Mouse (Mus musculus) intestine, postnatal 0 days (tissue): Measurements from ENCODE around the gene Ggact. TPM values are rescaled to one million over a fixed set of nuclear protein-coding genes. Genes with fewer than 3 reads are reported as not detected.

Experiments
- ATAC-seq: fragments of 200-750 bp; cut with Nextera tagmentation; 2 replicates; pipeline ENCODE4 v1.8.0; 2017; ENCODE audit warnings: mild to moderate bottlenecking, moderate TSS enrichment, moderate library complexity
- H3K27ac ChIP-seq: fragments of 300-500 bp; sonication (generic); 2 replicates; pipeline ENCODE4 v1.5.1; 2014; ENCODE audit warnings: mild to moderate bottlenecking, low read depth, low read length, moderate library complexity
- H3K27me3 ChIP-seq: fragments of 300-500 bp; sonication (generic); replicated peaks from 2 replicates; pipeline ENCODE4 v1.6.1; 2014; ENCODE audit warnings: low read length, mixed read lengths; ENCODE audit not compliant: control insufficient read depth, insufficient read depth
- H3K36me3 ChIP-seq: fragments of 300-500 bp; sonication (generic); 2 replicates; pipeline ENCODE4 v1.6.1; 2014; ENCODE audit warnings: mild to moderate bottlenecking, moderate library complexity; ENCODE audit not compliant: control insufficient read depth, insufficient read depth
- H3K4me1 ChIP-seq: fragments of 300-500 bp; sonication (generic); replicated peaks from 2 replicates; pipeline ENCODE4 v1.6.1; 2014; ENCODE audit warnings: antibody characterized with exemption, low read length, mixed read lengths; ENCODE audit not compliant: control insufficient read depth, insufficient read depth
- H3K4me2 ChIP-seq: fragments of 300-500 bp; sonication (generic); replicated peaks from 2 replicates; pipeline ENCODE4 v1.6.1; 2014; ENCODE audit warnings: low read depth, mild to moderate bottlenecking, moderate library complexity
- H3K4me3 ChIP-seq: fragments of 300-500 bp; sonication (generic); 2 replicates; pipeline ENCODE4 v1.5.1; 2014; ENCODE audit warnings: low read depth, low read length
- H3K9ac ChIP-seq: fragments of 300-500 bp; sonication (generic); 2 replicates; pipeline ENCODE4 v1.6.1; 2014; ENCODE audit warnings: mild to moderate bottlenecking, low read depth, low read length
- H3K9me3 ChIP-seq: fragments of 300-500 bp; sonication (generic); 2 replicates; pipeline ENCODE4 v1.6.1; 2016; ENCODE audit warnings: mixed run types; ENCODE audit not compliant: control insufficient read depth
- CTCF ChIP-seq: sonication (generic); IDR thresholded peaks from 2 replicates; pipeline ENCODE4 v1.5.1; 2016; ENCODE audit warnings: low read depth, mild to moderate bottlenecking, control low read depth, antibody characterized with exemption, moderate library complexity
- WGBS: fragments of 180-500 bp; shearing (Covaris S2); extraction: QIAGEN DNeasy Blood & Tissue Kit; methylation state at CpG from one replicate; pipeline ENCODE4 v1.1.7; 2014; 5-methylcytosine and 5-hydroxymethylcytosine counted together
- polyA plus RNA-seq: library from polyadenylated mRNA; unstranded; fragments of >200 nt; fragmentation: Nextera tagmentation; extraction: Ambion mirVana; gene quantifications from 2 replicates; pipeline ENCODE4 v1.2.1, GENCODE M21; 2015

Gene Ggact
- polyA plus RNA-seq, 1 experiment from 2014 or later = 59.5 TPM

GRCm38 (mm10) chr14:122877787-122878186 lies 35.8 kb downstream of the Ggact start:
- Histone ChIP-seq H3K4me1 (no peaks in the 10 kb centered on the region), H3K4me3 (no peak overlapping the region), H3K9me3 (no peaks in the 10 kb centered on the region), H3K27ac (no peak overlapping the region), H3K4me2 (no peak overlapping the region), H3K9ac (no peak overlapping the region), H3K36me3 (no peaks in the 10 kb centered on the region), H3K27me3 (no peaks in the 10 kb centered on the region)
- no peak for ATAC-seq
- 85% methylated on average over 3 of the region's 3 CpGs for WGBS
- no peak for TF ChIP-seq CTCF

GRCm38 (mm10) chr14:122876723-122877122 lies 36.8 kb downstream of the Ggact start:
- WGBS = 75% methylated on average over 7 of the region's 7 CpGs

GRCm38 (mm10) chr14:122876163-122876562 lies 37.4 kb downstream of the Ggact start:
- WGBS = 6% methylated on average over 6 of the region's 6 CpGs
- Histone ChIP-seq H3K4me1 (no peaks in the 10 kb centered on the region), H3K4me3 (no peak overlapping the region), H3K36me3 (no peaks in the 10 kb centered on the region), H3K27me3 (no peaks in the 10 kb centered on the region), H3K9ac (no peak overlapping the region), H3K4me2 (no peak overlapping the region), H3K27ac (no peak overlapping the region), H3K9me3 (no peaks in the 10 kb centered on the region)
- peak; percentile 99 for TF ChIP-seq CTCF
- ATAC-seq = peak; percentile 59; the same call in 1 of the 2 replicates

More at GRCm38 (mm10) chr14:122876723-122877122, 36.8 kb downstream of the Ggact start:
- Histone ChIP-seq H3K4me2 (no peak overlapping the region), H3K9me3 (no peaks in the 10 kb centered on the region), H3K4me1 (no peaks in the 10 kb centered on the region), H3K36me3 (no peaks in the 10 kb centered on the region), H3K4me3 (no peak overlapping the region), H3K9ac (no peak overlapping the region), H3K27me3 (no peaks in the 10 kb centered on the region), H3K27ac (no peak overlapping the region)
- no peak for ATAC-seq
- no peak for TF ChIP-seq CTCF

GRCm38 (mm10) chr14:122875636-122876035 lies 37.9 kb downstream of the Ggact start:
- 75% methylated on average over 6 of the region's 6 CpGs for WGBS
- H3K4me1 ChIP-seq = no peaks in the 10 kb centered on the region

GRCm38 (mm10) chr14:122875056-122875455 lies 38.5 kb downstream of the Ggact start:
- Histone ChIP-seq H3K9me3 (no peaks in the 10 kb centered on the region), H3K9ac (no peak overlapping the region), H3K4me1 (no peaks in the 10 kb centered on the region), H3K27ac (no peak overlapping the region), H3K4me3 (no peak overlapping the region), H3K4me2 (no peak overlapping the region), H3K27me3 (no peaks in the 10 kb centered on the region), H3K36me3 (no peaks in the 10 kb centered on the region)
- WGBS = 89% methylated on average over 8 of the region's 8 CpGs
- TF ChIP-seq CTCF = no peak
- no peak for ATAC-seq

More at GRCm38 (mm10) chr14:122875636-122876035, 37.9 kb downstream of the Ggact start:
- Histone ChIP-seq H3K4me3 (no peak overlapping the region), H3K36me3 (no peaks in the 10 kb centered on the region), H3K9me3 (no peaks in the 10 kb centered on the region), H3K27me3 (no peaks in the 10 kb centered on the region), H3K9ac (no peak overlapping the region), H3K4me2 (no peak overlapping the region), H3K27ac (no peak overlapping the region)
- TF ChIP-seq CTCF = no peak
- ATAC-seq = no peak

GRCm38 (mm10) chr14:122872612-122873011 lies 40.9 kb downstream of the Ggact start:
- TF ChIP-seq CTCF = no peak
- no peak for ATAC-seq
- H3K4me3 ChIP-seq = no peak overlapping the region
- 59% methylated on average over 6 of the region's 6 CpGs for WGBS
- H3K27ac ChIP-seq = no peak overlapping the region
- H3K9ac ChIP-seq = no peak overlapping the region
- H3K4me2 ChIP-seq = no peak overlapping the region
- H3K9me3 ChIP-seq = no peaks in the 10 kb centered on the region
- H3K36me3 ChIP-seq = no peaks in the 10 kb centered on the region
- H3K4me1 ChIP-seq = 0 out of 2 replicates have a peak, but pooled peaks cover 2% of the 10 kb centered on the region
- H3K27me3 ChIP-seq = no peaks in the 10 kb centered on the region
